Mouse (Mus musculus): Measurements from ENCODE around the gene Greb1.

Gene Greb1

GRCm38 (mm10) chr12:16634075-16634813 is 166.4 kb downstream of the Greb1 start:
- peak; percentile 56 for DNase-seq (ENCODE audit: low spot score)

- no peak for DNase-seq (ENCODE audit: low spot score)
These were observed 167.5 kb downstream of the Greb1 start for GRCm38 (mm10) chr12:16633235-16633634.

- DNase-seq (ENCODE audit: low spot score) = no peak
These were observed 169.3 kb downstream of the Greb1 start for GRCm38 (mm10) chr12:16631423-16631822.

- DNase-seq (ENCODE audit: low spot score) = no peak
These were observed 169.9 kb downstream of the Greb1 start for GRCm38 (mm10) chr12:16630866-16631185.

- peak; percentile 23 for DNase-seq (ENCODE audit: low spot score)
These were observed 170.4 kb downstream of the Greb1 start for GRCm38 (mm10) chr12:16630152-16630865.

Data from urinary bladder, postnatal 14 days (tissue).